Mouse (Mus musculus): ENCODE results near the gene Wnt5b.
A peak's percentile ranks its signal among the peaks of the same experiment; 100 is the strongest.

Gene Wnt5b

DNA sequence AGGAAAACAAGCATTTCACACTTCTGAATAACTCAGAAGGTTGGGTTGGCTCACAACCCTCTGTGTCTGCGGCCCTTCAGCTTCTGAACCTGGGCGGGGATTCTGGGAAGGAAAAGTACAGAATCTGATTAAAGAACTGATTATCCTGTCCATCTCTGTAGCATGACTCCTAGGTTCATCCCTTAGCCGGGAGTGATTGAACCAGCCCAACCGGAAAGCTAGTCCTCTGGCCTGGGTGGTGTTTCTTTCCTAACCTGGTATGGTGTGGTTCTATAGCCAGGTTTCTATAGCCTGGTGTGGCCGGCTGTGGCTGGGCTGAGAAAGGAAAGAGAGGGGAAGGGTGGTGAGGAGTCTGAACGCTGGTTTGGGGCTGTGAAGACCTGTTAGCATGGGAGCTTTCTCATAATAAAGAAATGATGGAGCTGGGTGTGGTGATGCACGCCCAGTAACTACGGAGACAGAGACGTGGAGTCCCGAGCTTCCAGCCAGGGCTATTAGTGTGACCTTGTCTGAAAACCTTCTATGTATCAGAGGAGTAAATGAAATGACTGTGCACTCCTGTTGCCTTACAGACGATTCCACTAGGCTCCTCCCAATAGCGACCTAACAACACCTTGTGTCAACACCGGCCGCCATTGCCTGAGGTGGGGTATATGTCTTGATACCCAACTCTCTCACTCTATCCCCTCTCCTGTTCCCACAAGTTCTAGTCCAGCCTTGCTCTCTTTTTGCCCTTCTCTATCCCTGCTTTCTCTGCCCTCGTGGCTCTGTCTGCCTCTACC is 129.7 kb downstream of the Wnt5b start:
- DNase-seq, result no peak

DNA sequence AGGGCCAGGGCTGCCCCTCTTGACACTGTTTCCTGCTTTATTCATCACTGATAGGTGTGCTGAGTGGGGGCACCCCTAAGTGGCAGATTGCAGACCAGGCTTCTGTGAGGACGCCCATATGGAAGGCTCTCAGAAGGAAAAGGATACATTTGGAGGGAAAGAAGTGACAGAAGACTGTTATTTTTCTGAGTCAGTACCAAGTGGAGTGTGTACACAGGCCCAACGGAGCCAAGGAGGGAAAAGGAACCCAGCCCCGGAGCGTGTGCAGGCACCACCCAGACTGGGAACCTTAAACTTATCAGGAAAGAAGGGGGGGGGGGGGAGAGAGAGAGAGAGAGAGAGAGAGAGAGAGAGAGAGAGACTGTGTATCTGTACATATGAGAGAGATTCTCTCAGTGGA is 131.6 kb downstream of the Wnt5b start:
- no peak for DNase-seq

DNA sequence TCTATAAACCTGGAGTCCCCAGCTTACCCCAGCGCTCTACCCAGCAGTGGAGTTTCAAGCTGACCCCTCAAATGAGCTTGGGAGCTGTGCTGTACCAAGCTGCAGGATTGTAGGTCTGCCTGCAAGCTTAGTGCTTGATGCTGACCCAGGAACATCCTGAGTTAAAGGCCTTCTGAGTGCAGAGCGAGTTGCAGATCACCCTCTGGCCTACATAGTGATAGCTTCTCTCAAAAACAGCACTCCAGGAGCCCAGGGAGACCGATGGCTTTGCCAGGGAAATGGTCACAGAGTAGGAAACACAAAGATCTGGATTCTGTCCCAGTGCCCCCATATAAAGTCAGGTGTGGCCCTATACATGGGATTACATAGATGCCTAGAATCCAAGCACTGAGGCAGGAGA is 132.6 kb downstream of the Wnt5b start:
- DNase-seq, result no peak

DNA sequence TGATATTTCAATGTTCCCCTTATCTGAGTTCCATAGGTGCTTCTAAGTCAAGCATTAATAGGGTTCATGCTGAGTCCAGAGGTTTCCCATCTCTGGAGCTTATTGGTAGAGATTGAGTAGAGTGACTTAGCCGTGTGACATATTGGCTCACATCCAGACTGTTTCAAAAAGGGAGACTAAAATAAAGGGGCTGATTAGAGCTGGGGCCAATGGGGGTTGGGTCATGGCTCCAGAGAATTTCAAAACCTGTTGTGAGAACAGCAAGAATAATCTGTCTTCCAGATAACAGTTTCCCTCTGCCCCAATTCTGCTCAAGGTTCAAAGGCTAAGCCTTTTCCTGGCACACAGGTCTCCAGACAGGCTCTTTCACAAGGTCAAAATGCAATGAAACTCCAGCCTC is 134.4 kb downstream of the Wnt5b start:
- no peak for DNase-seq

DNA sequence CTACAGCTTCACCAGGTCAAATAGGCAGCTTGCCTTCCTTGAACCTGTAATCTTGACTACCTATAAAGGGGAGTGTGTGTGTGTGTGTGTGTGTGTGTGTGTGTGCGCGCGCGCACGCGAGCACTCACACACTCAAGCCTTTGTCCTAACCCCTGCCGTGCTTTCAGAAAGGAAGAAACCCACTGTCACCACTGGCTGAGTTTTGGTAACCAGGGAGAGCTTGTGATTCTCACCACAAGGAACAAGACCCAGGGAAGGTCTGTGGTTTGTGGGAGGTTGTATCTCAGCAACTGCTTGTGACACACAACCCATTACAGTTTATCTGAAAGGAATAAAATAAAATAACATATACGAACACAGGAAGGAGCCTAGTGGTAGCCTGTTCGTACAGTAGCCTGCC is 135.6 kb downstream of the Wnt5b start:
- DNase-seq, result no peak

DNA sequence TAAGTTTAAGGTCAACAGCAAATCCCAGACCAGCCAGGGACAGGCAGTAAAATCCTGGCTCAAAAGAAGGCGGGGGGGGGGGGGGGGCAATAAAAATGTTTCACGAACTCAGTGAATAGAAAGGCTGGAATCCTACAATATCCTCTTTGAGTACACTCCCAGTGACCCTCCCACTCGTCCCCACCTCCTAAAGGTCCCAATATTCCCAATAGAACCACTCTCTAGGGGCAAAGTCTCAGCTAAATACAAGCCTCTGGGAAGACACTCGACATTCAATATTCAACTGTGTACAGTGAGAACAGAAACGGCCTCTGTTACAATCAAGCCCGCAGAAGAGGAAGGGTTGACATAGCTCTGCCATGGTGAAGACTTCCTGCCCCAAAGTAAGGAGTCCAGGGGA is 136.3 kb downstream of the Wnt5b start:
- DNase-seq, result no peak

DNA sequence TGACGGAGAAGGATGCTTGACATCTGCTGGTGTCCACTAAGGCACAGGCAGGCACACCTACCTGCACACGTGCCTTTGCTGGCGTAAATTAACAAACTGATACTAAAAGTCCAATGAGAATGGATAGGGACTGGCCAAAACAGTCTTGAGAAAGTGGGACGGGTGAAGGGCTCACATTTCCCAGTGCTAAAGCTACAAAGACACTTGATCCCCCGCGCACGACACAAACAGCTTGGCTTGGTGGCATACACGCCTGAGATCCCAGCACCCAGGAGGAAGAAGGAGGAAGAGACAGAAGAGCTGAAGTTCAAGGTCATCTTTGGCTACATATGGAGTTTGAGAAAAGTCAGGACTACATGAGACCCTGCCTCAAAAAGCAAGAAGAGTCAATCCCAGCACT is 137.6 kb downstream of the Wnt5b start:
- DNase-seq, result no peak

DNA sequence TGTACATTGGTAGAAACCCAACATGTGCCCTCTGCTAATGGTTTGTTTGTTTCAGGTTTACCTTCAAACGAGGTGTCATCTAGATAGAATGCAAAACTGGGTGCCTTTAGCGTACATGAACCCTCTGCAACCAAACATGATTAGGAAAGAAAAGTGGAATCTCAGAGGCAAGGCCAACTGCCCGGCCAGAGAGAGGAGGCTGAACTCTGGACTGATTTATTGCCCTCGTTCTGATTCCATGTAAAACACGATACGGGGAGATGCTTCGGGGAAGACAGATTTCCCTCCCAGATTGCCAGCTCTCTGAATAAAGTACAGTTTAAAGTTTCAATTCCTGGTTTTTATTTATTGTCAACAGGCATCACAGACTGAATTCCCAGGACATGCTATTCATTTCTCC is 138.8 kb downstream of the Wnt5b start:
- no peak for DNase-seq

DNA sequence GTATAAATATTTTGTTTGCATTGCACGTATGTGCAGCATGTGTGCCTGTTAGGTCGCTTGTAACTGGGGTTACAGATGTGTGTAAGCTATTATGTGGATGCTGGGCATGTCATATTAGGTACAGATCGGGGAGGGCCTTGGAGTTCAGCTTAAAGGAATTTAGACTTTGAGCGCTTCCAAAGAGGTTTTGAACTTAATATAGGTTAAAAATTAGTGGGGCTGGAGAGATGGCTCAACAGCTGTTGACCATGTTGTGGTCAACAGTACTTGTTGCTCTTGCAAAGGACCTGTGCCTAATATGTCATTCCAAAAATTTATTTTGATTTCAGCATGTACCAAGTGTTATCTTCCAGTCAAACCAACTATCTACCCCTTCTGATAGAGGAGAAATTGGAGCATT is 139.3 kb downstream of the Wnt5b start:
- DNase-seq, result no peak

DNA sequence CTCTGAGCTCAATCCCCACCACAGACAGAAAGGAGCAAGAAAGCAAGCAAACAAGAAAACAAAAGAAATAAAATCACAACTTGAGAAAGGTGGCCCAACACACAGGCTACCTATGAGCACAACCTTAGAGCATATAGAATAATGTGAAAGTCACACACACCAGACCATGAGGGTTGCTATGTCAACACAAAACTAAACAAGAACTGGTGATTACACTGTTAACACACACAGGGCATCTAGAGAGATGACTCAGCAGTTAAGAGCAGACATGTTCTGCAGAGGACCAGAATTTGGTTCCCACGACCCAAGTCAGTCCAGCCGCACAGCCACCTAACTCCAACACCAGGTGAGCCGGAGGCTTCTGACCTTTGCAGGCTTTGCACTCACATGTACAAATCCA is 141.2 kb downstream of the Wnt5b start:
- DNase-seq, result no peak

DNA sequence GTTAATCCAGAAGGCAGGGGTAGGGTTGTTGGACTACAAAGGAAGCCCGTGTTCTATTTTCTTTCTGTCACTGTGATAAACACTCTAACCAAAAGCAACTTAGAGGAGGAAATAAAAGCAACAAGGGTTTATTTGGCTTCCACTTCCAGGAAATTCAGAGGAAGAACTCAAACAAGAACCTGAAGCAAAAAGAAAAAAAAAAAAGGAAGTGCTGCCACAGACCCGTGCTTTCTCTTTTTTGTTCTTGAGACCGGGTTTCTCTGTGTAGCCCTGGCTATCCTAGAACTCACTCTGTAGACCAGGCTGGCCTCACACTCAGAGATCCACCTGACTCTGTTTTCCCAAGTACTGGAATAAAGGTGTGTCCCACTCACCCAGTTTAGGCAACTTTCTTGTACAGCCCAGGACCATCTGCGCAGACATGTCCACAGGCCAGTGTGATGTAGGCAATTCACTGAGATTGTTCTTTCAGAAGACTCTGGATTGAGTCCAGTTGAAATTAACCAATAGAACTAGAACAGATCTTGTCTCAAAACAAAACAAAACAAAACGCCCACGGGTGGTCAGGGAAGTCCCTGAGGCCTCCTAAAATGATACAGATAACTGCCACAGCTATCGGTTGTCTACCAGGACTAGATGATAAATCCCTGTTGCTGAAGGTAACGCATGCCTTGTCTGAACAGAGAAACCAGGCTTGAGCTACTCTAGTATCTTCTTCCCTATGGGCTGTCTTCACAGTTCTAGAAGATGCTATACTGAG is 142.4 kb downstream of the Wnt5b start:
- no peak for DNase-seq

DNA sequence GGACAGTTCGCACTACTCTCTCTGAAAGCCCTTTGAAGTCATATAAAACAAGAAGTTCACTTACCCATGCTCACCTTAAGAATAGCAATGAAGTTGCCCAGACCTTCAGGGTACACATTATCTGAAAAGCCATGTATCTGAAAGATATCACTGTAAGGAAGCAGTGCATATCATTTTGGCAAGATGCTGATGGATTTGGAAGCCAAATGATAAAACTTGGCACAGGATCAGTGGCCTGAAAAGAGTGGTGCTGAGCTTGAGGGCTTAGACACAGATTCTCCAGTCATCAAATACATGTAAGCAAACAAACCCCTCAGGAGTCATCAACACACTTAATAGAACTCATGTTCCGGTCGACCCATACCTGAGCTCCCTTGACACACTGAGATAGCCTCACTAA is 143.5 kb downstream of the Wnt5b start:
- DNase-seq, result no peak

DNA sequence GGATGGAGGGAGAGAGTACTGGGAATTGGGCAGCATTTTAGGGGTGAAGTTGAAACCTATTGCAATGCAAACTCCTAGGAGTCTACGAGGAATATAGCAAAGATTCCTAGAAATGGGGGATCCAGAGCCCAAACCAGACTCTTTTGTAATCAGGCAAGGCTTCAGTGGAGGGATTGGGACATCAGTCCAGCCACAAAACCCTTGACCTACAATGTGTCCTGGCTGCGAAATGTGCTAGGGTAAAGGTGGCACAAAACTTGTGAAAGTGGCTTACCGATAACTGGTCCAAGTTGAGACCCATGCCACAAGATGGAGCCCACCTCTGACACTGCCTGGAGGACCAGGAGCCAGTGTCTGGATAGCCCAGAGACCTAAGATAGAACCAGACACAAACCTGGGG is 144.8 kb downstream of the Wnt5b start:
- no peak for DNase-seq

DNA sequence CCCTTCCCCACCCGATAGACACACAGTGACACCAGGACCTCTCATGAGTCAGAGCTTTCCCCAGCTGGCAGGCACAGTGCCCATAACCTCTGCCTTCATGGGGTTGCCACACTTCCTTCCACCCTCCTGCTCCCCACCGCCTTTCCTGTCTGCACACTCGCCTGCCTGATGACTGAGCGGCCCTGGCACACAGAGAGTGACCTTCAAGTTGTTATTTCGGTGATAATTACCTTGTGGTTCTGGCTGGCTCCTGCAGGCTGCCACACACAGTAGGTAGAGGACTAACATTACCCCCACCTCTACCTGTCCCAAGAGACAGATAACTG is 147.9 kb downstream of the Wnt5b start:
- DNase-seq, result no peak

DNA sequence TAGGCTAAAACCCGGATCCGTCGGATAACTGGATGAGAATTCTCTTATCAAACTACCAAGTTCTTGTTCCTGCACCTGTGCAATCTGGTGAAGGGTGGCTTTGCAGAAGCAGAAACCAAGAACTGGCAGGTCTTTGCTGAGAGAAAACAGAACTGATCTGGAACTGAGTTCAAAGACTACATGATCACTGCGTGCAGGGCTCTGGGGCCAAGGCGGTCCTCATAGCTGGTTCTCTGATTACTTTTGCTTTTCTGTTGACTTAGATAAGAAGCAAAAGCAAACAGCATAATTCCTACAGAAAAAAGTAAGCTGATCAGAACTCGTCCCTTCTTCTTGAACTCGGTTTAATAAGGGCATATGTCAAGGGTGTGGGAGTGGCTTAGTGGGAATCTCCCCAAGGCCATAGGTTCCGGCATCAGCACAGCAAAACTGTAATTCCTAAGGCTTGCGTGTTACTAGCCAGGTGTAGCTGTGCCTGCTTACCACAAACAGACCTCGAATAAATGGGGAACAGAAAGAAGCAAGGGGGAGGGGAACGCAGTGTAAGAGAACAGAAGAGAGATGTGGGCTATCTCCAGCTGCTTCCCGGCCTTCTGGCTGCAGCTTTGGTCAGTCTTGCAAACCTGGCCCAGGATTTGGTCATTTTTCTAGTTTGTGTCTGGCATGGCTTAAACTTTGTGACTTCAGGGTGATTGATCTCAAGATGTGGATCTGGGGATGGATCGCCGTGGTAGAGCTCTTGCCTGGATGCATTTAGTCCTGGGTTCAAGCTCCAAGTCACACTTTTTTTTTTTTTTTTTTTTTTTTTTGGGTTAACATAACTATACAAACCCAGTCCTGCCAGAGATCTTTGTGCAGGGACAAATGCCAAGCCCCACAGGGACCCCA is 148.5 kb downstream of the Wnt5b start:
- no peak for DNase-seq

DNA sequence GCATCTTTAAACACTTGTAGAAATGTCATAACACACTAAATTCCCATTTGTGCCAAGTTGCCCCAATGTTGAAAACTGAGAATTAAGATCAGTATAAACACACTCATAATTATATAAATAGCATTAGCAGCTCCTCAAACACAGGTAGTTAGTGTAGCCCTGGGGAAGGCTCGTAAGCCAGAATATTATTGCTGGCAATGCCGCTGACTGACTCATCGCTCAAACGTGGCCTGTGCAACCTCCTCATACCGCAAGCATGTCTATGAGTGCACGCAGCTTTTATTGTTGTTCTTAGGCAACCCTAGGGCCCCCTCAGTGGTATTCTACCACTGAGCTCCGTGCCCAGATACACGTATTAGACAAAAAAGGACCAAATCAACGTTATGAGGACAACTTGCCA is 151.3 kb downstream of the Wnt5b start:
- DNase-seq, result no peak

DNA sequence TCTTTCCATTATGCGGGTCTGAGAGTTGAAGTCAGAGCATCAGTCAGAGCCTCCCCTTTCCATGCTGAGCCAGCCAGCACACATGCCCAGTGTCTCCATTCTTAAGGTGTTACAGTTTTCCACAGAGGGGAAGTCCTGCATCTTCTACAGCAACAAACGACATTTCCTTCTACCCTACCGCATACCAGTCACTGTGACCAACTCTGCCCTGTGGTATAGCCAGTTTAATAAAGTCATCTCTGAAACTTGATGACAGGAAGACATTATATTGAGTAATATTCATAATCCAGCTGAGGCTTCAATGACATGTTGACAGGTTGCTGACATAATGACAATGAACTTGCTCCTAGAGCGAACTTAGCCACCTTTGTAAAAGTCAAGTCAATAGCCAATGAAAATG is 153.4 kb downstream of the Wnt5b start:
- DNase-seq, result no peak

DNA sequence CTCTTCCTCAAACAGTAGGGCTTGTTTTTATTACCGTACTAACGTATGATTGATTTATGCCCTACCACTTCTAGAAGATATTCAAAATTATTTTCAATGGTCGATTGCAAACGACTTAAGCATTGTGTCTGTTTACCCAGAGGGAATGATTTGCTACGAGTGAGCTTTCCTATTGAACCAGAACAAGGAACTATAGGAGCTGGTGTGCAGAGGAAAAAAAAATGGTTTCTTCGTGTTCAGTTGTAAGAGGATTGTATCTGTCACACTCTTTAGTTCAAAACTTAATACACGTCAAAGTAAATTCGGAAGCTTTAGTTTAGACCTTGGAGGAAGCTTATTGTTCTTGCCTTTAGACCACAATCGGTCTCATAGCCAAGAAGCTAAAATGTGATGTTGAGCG is 155.1 kb downstream of the Wnt5b start:
- DNase-seq, result no peak

DNA sequence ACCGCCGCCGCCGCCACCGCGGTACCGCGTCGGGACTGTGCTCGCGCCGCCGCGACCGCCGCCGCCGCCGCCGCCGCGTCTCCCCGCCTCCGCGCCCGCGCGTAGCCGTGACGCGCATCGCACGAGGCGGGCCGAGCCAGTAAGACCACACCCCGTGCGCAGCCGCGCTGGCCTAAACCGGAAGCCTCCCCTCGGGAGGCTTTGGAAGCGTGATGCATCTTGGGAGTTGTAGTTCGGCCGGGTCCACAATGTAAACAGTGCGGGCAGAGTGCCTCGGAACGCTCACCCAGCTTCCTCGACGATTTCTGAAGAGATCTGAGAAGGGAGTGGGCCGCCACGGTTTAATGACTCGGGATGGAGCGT is 155.5 kb downstream of the Wnt5b start:
- peak; percentile 97 to 98 for DNase-seq

DNA sequence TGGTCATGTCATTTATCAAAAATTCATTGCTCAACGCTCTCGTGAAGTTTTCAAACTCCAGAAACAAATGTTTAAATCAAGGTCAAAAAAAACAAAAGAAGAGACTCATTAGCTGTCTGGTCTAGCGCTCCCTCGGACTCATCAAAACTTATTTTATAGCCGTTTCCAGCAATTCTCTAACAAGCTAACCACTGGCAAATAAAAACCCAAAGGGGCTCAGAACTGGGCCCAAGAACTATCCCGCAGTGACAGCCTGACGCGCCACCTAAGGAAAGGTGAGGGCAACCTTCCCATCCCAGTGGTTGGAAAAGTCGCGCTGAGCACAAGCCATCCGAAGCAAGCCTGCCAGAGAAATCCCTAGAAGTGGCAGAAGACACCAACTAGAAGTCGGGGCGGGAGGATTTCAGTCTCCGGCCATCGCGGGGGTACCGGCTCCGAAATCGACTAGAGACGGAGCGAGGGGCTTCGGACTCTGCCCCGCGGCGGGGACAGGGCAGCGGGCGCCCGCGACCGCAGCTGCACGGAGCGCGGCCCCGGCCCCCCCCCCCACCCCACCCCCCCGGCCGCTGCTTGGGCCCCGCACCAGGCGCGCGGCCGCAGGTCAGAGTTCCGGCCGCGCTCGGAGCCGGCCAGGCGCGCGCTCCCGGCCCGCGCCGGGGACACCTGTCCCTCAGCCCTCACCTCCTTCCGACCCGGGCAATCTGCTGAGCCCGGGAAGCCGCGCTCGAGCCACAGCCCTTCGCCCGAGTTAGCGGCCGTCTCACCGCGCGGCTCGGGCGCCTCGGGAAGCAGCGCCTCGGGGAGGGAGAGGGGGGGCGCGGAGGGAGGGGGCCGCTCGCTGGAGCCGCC is 156.1 kb downstream of the Wnt5b start:
- peak in 1 of 2 experiments; percentile 39 for DNase-seq

DNA sequence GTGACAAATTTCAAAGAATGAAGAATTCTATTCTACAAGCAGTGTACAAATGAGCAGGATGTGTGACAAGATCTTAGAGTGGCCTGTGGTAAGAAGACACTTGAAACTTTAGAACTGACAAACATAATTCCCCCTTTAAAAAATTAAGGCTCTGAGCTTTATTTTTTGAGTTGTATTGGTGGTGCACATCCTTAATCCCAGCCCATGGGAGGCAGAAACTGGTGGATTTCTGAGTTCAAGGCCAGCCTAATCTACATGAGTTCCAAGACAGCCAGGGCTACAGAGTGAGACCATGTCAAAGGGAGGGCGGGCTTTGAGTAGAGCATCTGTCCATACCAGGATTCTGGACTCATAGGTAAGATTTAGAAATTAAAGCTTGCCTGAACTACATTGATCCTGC is 157.3 kb downstream of the Wnt5b start:
- DNase-seq, result no peak

DNA sequence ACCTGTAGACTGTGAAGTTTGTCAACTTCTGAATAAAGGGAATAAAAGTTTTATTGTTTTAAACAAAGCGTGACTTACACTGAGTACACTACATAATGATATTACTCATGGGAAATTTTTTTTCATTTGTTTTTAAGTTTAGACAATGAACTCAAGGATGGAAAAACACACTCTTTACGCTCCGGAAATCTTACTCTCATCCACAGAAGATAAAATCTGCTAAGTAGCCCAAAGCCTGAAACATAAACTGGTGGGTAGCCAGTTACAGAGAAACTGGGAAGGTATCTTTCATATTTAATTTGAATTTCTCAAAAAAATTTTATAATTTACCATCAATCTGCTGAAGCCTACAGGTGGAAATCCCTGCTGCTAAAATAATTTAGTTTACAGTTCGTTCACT is 157.7 kb downstream of the Wnt5b start:
- DNase-seq, result no peak

DNA sequence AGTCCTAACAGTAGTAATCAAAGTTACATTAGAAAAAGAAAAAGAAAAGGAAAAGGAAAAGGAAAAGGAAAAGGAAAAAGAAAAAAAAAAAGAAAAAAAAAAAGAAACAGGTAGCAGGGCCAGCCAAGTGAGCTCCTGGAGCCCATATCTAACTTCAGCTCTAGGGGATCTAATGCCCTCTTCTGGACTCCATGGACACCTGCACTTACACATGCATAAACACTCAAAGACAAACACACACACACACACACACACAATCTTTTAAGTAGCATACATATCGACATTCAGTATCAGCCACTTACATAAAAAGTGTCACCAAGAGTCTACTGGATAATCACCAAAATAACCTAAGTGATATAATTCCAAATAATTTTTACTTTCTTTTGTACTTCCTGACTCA is 158.5 kb downstream of the Wnt5b start:
- DNase-seq, result no peak

All from cerebellum, adult 18-20 months (tissue).